Mouse (Mus musculus) layer of hippocampus, adult 9-10 months (tissue): ENCODE results near the gene Gramd4.

Experiments used
- DNase-seq: peaks from one replicate; pipeline ENCODE4 v3.0.0; 2022; ENCODE audit warnings: low spot score

Gene Gramd4

DNA sequence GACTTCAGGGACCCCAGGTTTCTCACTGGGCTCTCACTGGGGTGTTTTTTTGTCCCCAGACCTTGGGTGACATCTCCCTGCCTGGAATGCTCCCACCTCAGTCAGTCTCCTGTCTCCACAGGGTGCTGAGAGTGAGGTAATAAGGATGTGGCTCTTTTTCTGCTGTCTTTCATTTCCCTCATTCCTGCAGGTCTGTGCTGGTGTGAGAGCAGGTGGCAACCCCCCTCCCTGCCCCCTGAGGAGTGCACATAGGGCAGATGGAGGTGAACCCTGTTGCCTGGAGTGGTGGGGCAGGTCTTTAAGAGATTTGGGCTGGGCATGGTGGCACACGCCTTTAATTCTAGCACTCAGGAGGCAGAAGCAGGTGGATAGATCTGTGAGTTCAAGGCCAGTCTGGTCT is 13.7 kb downstream of the Gramd4 start:
- no peak for DNase-seq

DNA sequence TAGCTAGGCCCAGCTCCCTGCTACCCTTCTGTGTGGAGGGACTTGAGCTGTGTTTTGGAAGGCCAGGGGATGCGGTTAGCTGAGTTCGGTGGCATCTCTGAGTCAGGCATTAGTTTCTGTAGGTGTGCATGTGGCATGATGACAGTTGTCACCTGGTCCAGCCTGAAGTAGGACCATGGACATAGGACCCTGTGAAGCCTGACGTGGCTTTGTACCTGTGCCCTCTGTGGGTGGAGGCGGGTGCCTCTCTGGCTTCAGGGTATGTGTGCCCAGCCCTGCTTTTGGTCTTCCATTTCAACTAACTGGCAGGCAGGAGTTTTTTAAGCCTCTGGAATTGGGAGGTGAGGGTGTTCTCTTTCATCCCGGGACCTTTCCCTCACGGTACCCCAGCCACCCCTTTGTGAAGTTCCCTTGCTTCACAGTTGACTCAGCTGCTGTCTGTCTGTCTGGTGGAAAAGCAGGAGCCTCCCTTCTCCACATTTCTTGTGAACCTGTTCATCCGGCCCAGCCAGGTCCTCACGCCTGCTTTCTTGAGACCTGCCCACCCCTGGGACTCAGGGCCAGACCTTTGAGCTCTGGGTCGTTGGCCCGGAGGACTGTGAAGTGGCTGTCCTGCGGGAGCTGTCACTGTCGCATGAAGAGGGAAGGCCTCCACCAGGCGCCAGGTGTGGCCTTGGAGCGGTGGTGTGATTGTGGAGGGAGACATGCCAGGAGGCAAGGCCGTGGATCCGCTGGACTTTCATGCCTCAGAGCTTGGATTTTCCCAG is 16.9 kb downstream of the Gramd4 start:
- no peak for DNase-seq

DNA sequence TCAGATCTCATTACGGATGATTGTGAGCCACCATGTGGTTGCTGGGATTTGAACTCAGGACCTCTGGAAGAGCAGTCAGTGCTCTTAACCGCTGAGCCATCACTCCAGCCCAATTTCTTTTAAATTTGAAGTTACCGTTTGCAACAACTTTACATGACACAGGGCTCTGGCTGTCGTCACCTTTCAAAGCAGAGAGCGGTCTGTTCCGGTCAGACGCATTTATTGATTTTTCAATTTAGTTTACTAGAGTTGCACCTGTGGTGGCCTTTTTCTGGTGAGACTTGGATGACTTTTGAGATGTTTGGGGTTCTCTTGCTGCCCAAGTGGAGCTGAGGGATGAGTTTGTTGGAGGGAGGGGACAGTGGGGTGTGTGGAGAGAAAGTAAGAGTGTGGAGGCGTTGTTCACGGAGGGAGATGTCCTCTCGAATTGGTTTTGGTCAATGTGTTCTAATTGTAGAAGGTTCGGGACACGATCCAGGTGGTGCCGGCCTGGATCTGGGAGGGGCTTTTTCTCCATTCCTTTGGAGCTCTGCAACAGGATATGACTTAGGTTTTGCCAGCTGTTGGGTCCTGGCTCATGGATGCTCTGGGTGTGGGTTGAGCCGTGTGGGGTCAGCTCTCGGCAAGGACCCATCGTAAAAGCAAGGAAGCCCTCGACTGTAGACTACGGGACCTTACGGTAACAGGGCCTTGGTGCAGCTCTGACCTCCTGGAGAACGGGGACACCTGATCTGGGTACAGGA is 18.0 kb downstream of the Gramd4 start:
- no peak for DNase-seq

DNA sequence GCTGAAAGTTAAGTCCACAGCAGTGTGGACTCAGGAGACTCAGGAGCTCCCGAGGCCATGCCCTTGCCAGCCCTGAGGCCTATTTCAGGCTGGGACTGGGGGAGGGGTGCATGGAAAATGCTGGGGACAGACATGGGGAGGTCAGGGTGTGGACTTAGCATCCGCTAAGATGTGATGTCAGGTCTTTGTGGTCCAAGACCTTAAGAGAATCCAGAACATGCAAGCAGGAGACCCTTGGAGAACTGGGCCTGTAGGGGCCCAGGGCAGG is 18.5 kb downstream of the Gramd4 start:
- DNase-seq = no peak

DNA sequence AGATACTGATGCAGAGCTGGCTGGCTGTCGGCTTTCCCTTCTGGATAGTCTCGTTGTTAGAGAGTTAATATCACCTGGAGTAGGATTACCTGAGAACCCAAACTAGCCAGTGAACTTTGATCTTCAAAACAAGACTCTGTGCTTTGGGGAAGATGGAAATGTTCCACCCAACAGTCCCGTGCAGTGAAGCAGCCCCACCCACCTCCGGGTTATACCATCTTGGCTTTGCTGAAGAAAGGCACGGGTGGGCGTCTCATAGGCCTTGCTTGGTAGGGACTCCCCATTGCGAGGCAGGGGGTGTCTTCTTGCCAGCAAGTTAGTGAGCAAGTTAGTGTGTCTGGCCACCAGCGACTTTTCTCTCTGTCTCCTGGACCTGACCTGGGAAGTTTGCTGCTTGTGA is 18.9 kb downstream of the Gramd4 start:
- no peak for DNase-seq

DNA sequence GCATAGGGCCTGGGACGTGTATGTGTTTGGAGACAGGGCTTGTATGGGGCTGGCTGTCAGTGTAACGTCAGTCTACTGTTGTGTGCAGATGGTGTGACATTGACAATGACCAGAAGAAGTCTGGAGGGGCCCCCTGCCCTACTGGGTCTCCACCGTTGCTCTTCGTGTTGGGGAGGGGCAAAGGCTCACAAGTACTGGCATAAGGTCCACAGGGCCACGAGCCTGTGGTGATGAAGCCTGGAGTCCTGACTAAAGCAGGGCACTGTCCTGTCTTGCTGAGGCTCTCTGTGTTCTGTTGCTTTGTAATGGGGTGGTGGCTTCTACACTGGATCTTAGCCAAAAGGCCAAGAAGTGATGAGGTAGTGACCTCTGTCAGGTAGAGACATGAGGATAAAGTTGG is 20.4 kb downstream of the Gramd4 start:
- no peak for DNase-seq

DNA sequence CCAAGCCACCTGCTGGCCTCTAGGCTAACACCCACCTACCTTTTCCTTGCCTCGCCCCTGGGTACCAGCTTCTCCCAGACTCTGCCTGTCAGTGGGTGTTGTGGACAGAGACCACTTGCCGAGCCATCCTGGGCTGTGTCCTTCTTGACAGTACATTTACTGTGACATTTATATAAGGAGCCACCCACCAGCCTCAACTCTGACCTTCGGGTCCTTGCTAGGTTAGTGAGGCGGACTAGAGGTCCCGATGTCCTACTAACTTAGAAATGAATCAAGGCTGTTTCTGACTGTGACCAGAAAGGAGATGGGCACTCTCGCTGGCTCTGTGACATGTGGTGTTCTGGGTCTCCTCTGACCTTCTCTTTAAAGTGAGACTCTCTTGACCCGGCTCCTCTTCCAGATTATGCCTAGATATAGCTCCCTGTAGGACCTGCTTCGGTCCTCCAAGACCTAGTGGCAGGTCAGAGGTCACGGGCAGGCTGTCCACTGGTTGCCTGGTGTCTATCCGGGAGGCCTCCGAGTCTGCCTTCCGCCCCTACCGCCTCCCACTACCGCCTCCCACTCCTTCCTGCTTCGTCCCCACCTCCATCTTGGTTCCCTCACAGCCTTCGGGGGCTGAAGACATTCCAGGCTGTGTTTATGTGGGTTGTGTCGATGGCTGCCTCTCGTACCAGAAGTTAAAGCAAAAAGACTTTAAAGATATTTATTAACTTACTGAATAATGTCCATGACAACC is 21.2 kb downstream of the Gramd4 start:
- no peak for DNase-seq

DNA sequence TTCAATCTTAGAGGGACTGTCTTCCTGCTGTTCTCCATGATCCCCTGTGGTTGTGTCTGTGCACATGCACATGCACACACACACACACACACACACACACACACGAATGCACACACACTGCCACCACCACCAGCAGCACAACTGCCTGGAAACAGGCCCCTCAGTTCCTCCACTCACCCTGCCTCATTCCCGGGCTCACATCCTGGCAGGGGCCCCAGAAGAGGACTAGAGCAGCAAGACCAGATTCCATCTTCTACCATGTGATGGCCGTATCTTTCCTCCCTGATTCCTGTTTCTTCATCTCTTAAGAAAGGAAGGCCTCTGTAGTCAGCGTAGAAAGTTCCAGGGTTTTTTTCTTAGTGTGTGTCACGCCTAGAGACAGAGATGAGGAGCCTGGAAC is 22.0 kb downstream of the Gramd4 start:
- no peak for DNase-seq

DNA sequence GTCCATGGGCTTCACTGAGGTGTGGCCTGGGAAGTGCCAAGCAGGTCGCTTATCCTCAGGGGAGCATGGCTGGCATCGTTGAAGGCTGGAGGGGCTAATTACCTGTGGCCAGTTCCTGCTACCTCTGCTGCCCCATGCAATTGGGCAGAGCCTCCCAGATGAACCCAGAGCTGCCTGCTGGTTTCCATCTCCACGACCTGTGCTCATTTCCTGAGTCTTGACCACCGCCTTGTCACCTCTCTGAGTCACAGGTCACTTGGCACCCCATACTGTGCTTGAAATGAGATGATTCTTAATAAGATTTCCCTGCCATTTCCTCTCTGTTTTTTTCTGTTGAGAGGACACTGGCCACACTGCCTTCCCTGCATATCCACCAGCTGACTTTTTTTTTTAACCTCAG is 22.4 kb downstream of the Gramd4 start:
- DNase-seq = no peak

DNA sequence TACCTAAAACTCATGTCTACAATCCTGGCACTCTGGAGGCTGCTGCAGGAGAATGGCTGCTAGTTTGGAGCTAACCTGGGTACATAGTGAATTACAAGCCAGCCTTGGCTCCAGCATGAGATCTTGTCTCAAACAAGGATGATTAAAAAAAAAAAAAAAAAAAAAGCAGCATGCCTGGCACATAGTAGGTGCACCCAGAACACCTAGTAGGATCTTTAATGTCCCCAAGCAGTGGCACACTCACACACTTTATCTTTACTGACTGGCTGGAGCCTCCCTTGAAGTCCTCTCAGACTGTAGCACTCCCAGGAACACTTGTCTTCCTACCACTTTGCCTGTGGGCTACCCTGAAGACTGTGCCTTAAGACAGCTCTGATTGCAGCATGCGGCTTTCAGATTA is 22.9 kb downstream of the Gramd4 start:
- DNase-seq = no peak

DNA sequence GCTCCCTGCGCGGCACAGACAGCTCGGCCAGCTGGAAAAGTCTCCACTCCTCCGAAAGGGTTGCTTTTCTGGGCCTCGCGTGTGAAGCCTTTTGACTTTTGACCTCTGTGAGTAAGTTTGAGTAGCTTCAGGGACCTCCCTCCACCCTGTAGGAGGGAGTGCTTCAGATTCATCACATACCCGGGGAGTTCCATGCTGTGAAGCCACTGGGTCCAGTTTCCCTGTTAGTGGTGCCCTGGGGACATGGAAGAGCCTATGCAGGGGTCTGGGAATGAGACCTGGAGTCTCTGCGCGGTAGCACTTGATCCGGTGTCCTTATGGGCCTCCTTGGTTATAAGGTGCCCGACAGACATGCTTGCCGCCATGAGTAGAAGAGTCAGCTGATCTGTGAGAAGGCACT is 24.2 kb downstream of the Gramd4 start:
- no peak for DNase-seq

DNA sequence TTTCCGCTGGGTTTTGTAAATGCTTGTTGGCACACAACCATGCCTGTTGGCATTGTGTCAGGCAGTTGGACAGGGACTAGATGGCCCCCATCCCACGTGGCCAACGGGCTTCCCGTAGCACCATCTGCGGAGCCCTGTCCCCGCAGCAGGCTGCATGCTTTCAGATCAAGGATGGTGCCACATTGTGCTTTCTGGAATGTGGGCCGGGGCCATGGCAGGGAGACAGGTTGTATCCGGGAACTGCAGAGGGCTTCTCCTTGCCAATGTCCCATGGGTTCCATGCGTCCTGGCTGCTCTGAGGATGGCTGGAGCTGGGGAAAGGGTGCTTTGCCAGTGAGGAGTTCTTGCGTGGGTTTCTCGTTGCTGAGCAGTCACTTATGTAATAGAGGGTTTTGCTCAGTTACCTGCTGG is 25.1 kb downstream of the Gramd4 start:
- no peak for DNase-seq

DNA sequence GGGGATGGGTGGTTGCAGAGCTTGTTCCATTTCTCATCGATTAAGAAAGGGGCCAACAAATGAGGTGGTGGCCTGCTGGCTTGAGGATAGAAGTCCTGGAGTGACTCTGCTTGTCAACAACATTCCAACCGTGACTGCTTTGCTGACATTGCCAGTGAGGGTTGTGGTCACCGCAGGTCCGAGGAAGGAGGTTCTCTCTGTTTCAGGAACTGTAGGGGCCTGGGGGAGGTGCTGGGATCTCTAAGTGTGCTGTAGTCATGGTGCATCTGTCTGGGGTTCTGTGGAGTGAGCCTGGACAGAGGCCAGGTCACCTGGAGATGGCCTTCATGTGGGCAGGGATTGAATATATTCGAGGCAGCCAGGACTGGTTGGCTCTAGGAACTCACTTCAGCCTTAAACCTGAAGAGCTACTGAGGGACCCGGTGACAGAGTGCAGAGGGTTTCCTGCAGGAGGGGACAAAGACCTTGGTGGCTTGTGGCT is 25.8 kb downstream of the Gramd4 start:
- no peak for DNase-seq

DNA sequence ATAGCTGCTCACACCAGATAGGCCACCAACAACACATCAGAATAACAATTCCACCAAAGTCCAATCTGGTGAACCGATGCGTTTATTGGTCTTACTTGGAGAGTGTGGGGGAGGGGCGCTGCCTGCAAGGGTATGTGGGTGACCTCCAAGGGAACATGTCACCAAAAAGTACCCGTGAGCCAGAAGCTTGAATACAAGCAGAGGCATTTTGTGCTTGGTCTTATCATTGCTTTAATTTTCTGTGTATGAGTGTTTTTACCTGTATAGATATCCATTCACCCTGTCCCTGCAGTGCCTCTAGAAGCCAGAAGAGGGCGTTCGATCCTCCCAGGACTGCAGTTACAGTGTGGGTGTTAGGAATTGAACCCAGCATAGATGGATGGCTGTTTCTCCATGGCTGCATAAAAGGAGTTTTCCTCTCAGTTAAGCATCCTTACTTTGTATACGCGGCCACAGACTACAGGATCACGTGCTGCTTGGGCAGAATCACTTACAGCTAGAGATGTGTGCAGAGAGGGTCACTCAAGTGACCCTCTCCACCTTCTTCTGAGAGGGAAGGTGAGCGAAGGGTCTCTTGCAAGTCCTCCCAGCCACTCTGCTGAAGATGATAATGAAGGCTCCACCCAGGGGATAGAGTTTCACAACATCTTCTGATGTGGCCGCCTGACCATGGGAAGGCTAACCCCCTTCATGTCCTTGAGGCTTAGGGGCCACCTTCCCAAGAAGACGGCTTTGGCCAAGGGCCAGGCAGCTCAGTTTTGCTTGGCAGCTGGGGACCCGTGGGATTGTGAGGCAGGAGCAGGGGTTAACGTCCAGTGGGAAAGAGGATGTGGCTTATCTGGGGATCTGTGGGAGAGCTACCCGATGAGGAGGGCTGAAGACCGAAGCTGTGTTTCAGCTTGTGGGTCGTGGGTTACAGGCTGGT is 28.1 kb downstream of the Gramd4 start:
- no peak for DNase-seq

DNA sequence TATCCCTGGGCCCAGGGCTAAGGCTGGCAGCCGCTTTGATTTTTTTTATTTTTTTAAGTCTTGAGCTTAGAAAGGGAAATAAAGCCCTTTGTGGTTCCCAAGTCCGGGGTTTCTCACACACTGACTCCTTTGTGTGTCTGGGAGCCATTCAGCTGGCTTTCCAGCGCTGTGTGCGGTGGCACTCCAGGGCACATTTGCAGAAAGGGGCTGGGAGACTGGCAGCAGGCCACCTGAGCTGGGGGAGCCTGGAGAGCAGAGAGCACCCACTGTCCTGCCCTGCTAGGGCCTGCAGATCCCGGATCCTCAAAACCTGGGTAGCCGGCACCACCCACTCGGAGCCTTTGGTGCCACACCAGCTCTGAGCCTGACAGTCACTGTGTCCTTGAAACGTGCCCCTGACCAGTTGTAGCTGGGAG is 28.8 kb downstream of the Gramd4 start:
- no peak for DNase-seq

DNA sequence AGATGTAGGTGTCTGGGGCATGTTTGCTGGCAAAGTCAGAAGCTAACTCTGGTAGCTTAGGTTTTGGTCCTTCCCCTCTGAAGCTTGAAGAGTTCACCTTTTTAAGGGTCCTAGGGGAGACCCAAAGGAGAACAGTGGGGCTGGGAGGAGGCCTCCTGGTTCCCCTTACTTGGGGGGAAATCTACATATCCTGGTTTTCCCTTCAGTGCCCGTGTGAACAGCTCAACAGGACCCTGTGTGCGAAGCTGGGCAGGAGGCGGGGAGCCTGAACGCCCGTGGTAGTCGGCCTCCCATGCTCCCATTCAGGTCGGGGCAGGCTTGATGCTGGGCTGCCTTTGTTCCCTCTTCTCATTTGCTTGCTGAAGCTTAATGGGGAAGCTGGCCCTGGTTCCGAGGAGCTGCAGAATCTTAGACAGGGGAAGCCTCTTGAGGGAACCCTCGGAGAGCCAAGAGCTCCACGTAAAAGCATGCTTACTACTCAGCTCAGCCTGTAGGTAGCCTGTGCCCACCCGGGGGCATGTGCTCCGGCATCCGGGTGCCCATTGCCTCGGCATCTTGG is 30.2 kb downstream of the Gramd4 start:
- no peak for DNase-seq

DNA sequence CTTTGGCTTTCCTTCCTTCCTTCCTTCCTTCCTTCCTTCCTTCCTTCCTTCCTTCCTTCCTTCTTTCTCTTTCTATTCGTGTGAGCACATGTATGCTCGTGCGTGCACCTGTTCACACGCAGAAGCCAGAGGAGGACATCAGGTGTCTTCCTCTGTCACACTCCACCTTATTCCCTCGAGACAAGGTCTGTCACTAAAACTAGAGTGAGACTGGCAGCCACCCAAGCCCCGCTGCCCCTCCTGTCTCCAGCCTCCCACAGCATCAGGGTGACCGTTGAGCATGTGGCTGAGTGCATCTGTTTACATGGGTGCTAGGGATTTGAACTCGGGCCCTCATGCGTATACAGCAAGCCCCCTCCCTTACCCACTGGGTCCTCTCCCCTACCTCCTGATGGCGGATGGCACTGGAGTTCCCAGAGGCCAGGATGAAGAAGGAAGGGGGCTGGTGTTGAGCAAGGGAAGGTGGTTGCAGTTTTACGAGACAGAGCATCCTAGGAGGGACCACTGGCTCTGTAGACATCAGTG is 30.8 kb downstream of the Gramd4 start:
- no peak for DNase-seq

DNA sequence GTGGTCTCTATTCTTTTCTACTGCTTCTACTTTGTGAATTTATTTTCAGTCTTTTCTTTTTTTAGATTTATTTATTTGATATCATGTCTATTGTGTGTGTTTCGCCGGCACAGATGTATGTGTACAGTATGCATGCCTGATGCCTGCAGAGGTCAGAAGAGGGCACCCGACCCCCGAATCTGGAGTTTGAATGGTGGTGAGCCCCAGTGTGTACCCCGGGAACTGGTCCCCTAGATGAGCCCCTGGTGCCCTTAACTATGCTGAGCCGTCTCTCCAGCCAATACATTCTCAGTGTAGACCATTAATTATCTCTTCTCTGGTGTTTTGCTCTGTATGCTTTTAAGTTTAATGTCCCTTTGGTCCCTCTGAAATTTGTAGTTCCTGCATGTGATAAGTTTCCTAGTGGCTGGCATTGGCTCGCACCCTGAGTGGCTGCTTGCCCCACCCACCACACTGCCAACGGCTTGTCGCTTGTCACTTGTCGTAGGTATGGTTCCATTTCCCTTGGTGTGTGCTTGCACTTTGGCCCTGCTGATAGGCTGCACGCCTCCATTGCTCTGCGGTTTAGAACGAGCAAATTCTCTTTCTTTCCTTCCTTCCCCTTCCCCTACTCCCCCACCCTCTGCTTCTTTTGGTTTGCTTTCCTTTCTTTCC is 31.7 kb downstream of the Gramd4 start:
- no peak for DNase-seq

DNA sequence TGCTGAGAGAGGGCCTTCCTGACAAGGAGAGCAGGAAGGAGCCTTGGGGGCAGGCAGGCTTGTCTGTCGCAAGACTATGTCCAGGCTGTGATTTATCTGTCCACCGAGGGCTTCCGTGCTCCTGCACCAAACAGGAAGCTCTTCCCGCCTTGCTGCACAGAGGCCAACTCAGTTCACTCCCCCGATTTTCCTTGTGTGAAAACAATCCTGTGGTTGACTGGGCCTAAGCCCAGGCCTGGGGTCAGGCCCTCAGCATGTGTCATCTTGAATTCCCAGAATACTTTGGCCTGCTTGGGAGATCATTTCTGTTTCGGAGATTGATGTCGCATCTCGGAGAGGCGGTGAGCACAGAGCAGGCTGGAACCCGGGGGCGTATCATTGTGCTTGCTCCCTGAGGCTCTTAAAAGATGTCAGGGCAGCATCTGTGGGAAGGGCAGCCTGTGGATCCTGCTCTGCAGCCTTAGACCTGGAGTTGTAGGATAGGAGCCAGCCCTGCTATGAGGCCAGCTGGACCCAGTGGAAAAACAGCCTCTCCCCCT is 32.6 kb downstream of the Gramd4 start:
- DNase-seq = no peak

DNA sequence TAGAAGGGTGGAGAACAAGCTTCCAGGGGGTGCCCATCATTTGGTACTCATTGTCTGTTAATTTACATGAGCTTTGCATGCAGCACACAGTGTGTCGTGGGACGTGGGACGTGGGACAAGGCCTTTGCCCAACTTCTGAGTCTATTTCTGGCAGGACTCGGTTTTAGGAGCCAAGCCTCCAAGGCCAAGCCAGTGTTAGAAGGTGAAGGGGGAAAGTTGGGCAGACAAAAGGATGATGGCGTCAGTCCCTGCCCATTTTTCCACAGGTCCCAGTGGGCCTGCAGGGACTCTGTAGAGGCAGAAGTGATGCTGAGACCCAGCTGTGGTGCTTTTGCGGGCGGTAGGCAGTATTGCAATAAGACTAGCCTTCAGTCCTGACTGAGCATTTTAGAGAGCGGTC is 33.1 kb downstream of the Gramd4 start:
- DNase-seq = no peak
